Mouse (Mus musculus) spleen, postnatal 14 days (tissue): Measurements from ENCODE around the gene Ifnab.

Source experiments
- DNase-seq, 2 experiments: peaks; one replicate each; pipeline ENCODE4 v3.0.0; 2021 to 2022; ENCODE audit warnings: low spot score in 2 of 2

Ifnab gene

DNA sequence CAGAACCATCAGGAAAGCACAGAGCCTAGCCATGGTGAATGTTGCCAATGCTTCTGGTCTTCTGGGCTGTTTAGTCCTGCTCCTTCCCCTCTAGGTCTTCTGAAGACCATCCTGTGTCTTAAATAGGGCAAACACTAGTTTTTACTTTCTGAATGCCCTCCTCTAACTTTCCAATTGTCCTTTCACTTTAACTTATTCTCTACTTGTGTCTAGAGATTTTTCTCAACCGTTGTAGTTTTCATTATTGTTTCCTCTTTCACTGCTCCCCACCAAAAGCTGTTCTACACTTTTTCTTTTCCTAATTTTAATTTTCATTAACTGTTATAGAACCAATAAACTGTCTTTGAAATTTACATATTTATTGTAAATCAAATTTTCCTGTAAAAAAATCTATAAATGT, 14.3 kb downstream of the Ifnab start, which contains the start of gene Ifna16:
Gene Ifna16, minus strand, starts transcription at position 101 of the 400 bp plus-strand sequence.
- no peak for DNase-seq

DNA sequence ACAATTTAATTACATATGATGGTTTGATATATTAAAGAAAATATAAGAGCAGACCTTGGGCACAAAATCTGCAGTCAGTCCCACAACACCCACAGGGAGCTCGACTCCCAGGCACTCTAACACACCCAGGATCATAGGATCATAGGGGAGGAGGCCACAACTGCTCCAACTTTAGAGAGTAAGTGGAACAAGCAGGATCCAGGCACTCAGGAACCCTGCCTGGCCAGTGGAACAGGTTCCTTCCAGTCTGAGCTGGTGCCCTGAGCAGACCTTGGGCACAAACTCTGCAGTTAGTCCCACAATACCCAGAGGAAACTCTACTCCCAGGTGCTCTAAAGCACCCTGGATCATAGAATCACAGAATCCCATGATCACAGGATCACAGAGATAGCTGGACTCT, 35.7 kb downstream of the Ifnab start:
- DNase-seq = no peak

DNA sequence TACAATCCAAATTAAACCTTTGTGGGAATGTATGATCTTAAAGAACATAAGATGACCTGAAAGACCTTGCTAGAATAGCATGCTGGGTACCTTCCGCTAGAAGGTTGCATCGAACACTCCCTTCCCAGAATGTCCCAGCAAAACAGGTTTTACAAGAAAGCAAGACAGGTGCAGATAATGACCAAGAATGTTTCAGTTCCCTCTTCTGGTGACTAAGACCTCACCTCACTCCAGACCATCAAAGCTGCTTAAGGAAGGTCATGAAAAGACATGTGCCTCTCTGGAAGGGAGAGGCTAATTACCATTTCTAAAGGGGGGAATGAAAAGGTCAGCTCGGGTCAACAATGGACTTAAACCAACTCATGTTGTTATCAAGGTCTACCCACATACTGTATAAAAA, 37.5 kb downstream of the Ifnab start:
- no peak for DNase-seq

DNA sequence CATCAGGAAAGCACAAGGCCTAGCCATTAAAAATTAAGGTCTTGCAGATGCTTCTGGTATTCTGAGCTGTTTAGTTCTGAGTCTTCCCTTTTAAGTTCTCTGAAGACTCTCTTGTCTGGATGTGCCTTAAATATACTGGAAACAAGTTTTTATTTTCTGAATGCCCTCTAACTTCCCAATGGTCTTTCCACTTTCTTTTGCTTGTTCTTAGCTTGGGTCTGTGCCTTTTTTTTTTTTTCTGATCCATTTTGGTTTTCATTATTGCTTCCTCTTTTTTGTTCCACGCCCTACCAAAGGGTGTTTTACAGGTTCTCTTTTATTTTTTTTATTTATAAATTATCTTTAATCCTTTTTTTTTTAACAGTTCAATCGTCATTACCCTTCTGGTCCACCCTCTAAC, 46.8 kb downstream of the Ifnab start, which contains the start of gene Ifna13:
Gene Ifna13, minus strand, starts transcription at position 101 of the 400 bp plus-strand sequence.
- DNase-seq = no peak

DNA sequence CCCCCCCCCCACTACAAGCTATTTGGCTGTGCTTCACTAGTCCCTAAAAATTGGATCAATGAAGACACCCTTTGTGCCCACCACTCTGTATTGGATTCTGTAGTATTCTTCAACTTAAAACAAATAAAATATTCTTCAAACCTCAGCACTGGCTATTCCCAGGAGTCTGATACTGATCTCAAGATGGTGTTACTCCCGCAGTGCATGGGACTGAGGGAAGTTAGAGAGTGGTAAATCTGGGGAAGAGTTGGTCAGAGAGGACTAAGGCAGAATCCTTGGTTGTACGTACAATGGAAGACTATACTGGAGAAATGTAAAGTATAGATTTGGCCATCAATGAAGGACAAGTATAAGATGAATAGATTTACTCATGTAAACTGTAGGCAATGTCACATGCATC, 48.6 kb downstream of the Ifnab start:
- DNase-seq = no peak

DNA sequence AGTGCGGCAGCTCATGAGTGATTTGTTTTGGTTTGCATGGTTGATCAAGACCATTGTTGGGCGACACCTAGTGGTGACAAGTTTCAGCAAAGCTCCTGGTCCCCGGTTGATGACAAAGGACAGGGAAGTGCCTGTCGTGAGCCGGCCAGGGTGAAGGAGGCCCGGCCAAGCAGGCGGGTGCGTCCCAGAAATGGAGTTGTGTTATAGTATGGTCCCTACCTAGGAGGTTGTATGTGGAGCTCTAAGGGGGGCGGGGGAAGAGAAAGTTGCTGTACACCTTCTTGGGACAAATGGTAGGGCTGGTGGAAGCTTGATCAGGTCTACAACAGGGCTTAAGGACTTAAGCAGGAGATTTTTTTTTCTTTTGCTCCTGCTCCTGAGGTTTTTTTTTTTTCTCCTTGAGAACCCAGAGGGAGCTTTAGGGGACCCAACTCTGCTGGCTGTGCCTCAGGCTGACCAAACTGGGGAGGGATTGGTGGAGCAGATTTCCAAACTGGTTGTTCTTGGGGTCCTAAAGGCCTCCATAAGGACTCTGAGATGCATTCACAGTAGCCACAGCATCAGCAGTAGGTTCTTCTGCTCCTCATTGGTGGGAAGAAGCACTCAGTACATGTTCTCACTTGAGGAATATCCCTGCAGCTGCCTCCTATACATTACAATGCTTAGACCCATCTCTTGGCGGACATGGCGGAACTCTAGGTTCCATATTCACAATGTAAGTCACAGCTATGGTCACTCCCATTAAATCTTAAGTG, 49.9 kb downstream of the Ifnab start:
- peak; percentile 70 to 91 for DNase-seq

DNA sequence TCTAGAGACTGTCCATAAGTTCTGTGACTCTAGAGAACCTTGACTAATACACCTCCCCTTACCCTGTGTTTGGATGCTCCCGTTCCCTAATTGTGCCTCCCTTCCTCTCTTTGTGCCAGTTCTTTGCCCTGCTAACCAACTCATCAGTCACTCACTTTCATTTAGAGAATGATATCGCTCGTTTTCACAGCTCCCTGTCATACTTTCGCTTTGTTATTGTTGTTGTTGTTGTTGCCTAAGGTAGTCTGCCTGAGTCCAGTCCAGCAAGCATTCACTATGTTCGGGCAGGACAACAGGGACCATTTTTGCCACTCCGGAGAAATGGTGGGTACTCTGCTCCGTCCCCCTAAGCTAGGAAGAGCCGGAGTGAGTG, 50.5 kb downstream of the Ifnab start:
- no peak for DNase-seq
